Mouse (Mus musculus): ENCODE data around the gene Nme8.

Gene Nme8

DNA sequence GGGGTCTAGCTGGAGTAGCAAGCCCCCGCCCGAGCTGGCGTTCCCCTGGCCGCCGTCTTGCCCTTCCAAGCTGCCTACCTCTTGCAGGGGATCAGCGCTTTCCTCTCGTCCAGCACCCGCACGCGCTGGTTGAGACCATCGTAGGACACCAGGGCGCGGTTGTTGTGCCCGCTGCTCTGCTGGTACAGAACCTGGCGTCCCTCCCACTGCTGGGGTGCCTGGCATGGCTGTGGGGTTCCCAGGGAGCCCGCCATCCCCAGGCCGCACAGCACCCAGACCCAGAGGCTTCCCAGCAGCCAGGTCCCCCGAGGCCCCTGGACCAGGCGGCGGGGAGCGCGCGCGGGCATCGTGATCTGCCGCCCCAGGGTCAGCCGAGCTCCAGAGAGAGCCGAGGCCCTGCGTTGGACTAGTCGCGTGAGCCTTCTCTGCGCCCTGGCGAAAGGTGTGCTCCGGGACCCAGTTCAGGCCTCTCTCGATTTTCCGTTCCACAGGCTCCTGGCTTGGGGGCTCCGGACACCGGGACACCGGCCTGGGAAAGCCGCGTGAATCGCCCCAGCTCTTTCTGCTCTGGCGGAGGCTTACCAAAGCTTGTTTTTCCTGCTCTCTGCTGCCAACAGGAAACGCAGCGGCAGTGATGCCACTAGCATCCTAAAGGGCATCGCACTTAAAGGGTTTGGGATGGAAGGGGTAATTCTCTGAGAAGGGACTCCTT lies 78.2 kb downstream of the Nme8 start, which contains the start of gene Epdr1:
TSS of gene Epdr1 (minus strand) at position 712 of the 712 bp plus-strand sequence.
- TF ChIP-seq GATA4 (IDR thresholded peaks at IDR 0.05; ENCODE audit: insufficient replicate concordance, low read length), result no peak

DNA sequence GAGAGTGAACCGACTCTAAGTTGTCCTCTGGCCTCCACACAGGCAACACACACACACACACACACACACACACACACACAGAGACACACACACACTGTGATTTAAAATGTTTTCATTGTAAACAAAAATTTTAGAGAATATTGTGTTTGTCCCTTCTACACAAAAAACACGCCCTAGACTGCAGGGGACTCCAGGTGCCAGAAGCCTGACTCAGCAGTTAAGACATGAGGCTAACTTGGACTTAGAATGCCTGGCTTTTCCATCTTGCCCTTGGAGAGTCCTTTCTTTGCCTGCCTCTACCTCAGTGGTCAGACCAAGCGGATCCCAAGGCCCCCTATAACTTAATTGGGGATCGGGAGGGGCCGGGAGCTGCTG lies 78.8 kb downstream of the Nme8 start:
- TF ChIP-seq GATA4 (IDR thresholded peaks at IDR 0.05; ENCODE audit: insufficient replicate concordance, low read length), result no peak

DNA sequence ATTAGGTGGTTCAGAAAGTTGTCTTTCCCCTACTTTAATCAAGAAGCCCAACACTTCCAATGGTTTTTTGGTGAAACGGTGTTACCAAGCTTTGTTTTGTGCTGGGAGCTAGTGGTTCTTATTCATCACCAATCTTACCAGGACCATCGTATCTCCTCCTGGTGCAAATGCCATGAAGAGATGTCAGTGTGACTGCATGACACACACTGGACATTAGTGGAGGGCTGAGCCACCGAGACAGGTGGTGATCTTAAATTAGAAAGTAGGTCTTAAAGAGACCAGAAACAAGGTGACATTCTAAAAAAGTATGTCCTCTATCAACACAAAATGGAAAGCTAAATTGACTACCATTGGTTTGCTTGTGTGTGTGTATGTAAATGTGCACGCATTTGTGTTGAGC lies 79.5 kb downstream of the Nme8 start:
- TF ChIP-seq GATA4 (IDR thresholded peaks at IDR 0.05; ENCODE audit: insufficient replicate concordance, low read length), result no peak

DNA sequence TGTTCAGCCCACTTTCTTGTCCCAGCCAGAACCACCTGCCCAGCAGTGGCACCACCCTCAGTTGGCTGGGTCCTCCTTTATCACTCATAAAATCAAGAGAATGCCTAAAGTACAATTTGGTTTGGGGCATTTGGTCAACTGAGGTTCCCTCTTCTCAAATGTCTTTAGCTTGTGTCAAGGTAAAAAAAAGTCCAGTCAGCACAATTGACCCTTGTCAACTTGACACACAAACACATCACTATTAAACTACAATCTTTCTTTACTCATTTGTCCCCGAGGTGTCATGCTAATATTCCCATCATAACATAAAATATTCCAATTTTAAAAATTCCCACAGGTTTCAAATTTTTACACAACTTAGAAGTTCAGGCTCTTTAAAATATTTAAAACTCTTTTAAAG lies 83.3 kb downstream of the Nme8 start:
- TF ChIP-seq GATA4 (IDR thresholded peaks at IDR 0.05; ENCODE audit: insufficient replicate concordance, low read length), result no peak

DNA sequence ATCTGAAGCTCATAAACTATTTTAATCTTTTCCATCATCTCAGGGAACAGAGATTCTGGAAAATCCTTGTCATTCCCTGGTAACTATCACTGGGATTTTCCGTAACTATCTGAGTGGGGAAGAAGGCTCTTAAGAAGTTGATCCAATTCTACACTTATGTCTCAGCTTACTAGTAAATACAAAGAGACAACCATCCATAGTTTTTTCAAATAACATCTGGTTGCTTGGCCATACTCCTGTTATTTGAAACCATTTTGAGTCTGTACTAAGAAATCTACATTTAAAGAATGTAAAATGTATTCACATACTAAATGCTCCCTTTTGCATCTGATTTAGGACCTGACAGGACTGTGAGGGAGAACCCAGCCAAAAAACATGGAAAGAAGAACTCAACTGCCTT lies 84.2 kb downstream of the Nme8 start:
- TF ChIP-seq GATA4 (IDR thresholded peaks at IDR 0.05; ENCODE audit: insufficient replicate concordance, low read length), result no peak

DNA sequence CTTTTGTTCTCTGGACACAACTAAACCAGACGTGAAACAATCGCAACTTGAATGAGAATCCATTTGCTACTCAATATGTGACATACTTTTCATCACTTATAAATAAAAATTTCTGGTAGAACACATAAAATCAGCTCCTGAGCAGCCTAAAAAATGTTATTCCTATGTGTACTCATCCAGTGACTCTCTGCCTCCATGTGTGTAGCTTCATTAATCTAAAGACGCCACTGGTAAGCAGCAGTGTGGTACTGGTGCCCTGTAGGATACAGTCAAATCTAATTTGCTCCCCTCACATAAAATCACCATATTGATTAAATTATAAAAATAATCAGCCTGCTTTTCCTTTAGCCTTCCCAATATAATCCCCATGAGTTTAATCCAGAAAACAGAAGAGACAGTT lies 84.6 kb downstream of the Nme8 start:
- no peak for TF ChIP-seq GATA4 (IDR thresholded peaks at IDR 0.05; ENCODE audit: insufficient replicate concordance, low read length)

DNA sequence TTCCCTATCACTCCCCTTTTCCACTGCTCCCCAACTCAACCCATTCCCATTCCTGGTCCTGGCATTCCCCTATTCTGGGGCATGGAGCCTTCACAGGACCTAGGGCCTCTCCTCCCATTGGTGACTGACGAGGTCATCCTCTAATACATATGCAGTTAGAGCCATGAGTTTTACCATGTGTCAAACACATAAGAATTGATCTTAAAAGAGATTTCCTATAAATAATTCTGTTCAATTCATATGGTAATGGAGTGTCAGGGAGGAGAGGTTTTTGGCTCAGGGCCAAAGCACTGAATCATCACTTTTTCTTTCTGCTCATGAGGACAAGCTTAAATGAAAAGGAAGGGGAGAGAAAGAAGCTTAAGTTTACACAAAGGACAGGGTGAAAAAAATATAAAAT lies 85.2 kb downstream of the Nme8 start:
- TF ChIP-seq GATA4 (IDR thresholded peaks at IDR 0.05; ENCODE audit: insufficient replicate concordance, low read length), result no peak

DNA sequence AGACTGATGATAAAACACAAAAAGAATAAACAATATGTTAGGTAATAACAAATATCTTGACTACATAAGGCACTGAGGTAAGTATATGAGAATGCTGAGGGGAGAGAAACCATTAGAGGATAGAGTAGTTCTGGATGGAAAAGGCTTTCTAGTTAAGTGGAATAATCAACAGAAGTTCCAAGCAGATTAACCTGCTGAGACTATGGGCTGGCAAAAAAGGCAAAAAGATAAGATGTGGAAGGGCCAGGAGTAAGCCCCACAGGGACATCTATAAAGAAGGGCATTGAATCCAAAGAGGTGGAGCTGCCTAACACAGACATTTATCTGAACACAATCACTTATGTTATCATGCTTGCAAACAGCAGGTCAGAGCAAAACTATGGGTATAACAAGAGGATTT lies 89.5 kb downstream of the Nme8 start:
- TF ChIP-seq GATA4 (IDR thresholded peaks at IDR 0.05; ENCODE audit: insufficient replicate concordance, low read length), result no peak

DNA sequence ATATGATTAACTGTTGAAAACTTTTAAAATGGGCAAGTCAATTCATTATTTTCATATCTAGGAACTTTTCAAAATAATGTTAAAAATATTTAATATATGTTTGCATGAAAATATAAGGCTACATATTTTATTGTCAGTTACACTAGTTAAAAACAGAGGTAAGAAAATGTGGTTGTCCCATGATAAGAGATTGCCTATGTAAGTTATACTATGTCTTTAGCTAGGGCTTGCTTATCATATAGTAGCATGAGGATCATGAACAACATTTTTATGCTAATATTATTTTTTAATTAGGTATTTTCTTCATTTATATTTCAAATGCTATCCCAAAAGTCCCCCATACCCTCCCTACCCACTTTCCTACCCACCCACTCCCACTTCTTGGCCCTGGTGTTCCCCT lies 92.7 kb downstream of the Nme8 start:
- no peak for TF ChIP-seq GATA4 (IDR thresholded peaks at IDR 0.05; ENCODE audit: insufficient replicate concordance, low read length)

DNA sequence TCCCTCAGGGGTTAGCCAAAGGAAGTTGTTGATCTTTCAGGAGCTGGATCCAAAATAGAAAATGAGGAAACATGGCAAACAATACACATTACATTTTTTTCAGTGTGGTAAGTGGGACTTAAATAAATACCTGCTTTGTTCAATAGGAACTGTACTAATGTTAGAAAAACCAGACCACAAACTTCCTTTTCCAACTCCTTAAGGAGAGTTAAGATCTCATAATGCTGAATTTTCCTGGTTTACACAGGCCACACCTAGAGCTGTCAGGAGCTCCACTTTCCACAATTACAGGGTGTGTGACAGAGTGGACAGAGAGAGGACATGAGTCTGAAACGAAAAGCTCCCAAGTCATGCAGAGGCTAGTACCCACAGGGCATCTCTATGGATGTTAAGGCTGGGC lies 93.9 kb downstream of the Nme8 start:
- TF ChIP-seq GATA4 (IDR thresholded peaks at IDR 0.05; ENCODE audit: insufficient replicate concordance, low read length), result no peak

DNA sequence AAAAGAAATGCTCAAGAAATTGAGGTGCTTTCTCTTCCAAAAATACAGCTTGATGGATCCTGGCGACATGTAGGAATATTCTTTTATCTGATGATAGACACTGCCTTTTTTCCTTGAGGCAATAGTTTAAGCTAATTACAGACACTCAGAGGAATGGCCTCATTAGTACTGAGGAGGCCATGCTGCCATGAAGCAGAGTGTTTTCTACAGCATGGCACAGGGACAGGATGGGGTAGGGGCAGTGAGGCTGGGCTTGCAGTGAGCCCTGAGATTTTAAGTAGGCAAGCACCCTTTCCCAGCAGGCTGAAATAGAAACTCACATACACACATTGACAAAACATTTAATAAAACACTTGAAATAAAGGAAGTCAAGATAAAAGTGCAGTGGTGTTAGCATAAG lies 95.1 kb downstream of the Nme8 start:
- no peak for TF ChIP-seq GATA4 (IDR thresholded peaks at IDR 0.05; ENCODE audit: insufficient replicate concordance, low read length)

DNA sequence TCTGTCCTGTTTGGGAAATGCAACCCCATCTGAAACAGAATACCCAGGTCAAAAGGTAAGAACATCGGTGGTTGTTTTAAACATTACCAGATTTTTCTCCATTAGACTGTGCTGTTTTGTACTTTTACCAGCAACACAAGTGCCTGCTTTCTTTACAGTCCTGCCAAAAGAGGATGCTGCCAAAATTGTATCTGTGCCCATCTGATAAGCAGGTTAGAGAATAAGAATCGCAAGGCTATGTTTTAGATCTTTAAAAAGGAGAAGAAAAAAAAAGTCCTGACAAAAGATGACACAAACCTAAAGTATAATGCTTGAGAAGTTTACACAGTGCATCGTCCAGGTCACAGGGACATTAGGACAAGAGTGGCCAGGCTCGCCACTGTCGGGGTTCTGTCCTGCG lies 98.4 kb downstream of the Nme8 start:
- TF ChIP-seq GATA4 (IDR thresholded peaks at IDR 0.05; ENCODE audit: insufficient replicate concordance, low read length), result no peak

DNA sequence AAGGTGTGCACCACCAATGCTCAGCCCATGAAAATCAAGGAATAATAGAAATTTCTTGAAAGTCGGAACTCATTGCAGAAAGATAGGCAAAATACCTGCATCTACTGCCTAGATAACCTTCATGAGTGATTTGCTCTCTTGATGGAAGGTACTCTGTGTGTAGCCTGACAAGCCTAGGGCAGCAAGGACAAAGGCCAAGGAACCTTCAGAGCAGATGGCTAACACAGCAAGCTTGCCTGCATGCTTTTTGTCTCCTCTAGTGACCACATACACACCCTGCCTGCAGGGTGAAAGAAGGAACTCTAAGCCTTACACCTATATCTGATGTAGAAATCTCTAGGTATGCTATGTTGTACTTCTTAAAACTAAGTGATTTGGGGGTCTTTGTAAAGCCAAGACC lies 102.5 kb downstream of the Nme8 start:
- no peak for TF ChIP-seq GATA4 (IDR thresholded peaks at IDR 0.05; ENCODE audit: insufficient replicate concordance, low read length)
